Mouse (Mus musculus) lung, embryonic 14.5 days (tissue): ENCODE measurements around the gene Rbm48. TPM values are rescaled to one million over a fixed set of nuclear protein-coding genes. Genes with fewer than 3 reads are reported as not detected.

ENCODE experiments used
- ATAC-seq: fragments of 200-750 bp; cut with Nextera tagmentation; 2 replicates; pipeline ENCODE4 v1.8.0; 2017; ENCODE audit warnings: mild to moderate bottlenecking, moderate TSS enrichment, moderate library complexity; ENCODE audit not compliant: insufficient read depth
- DNase-seq: peaks from one replicate; pipeline ENCODE4 v3.0.0-alpha.2; 2015
- H3K27ac ChIP-seq: fragments of 300-500 bp; sonication (generic); 2 replicates; pipeline ENCODE4 v1.5.1; 2014; ENCODE audit warnings: low read depth, mild to moderate bottlenecking, moderate library complexity
- H3K27me3 ChIP-seq: fragments of 300-500 bp; sonication (generic); 2 replicates; pipeline ENCODE4 v1.6.1; 2014; ENCODE audit warnings: low read length, control low read depth; ENCODE audit not compliant: insufficient read depth
- H3K36me3 ChIP-seq: fragments of 300-500 bp; sonication (generic); 2 replicates; pipeline ENCODE4 v1.6.1; 2014; ENCODE audit warnings: control low read depth; ENCODE audit not compliant: insufficient read depth
- H3K4me1 ChIP-seq: fragments of 300-500 bp; sonication (generic); 2 replicates; pipeline ENCODE4 v1.6.1; 2014; ENCODE audit warnings: antibody characterized with exemption, control low read depth; ENCODE audit not compliant: insufficient read depth
- H3K4me2 ChIP-seq: fragments of 300-500 bp; sonication (generic); 2 replicates; pipeline ENCODE4 v1.6.1; 2014; ENCODE audit warnings: mild to moderate bottlenecking
- H3K4me3 ChIP-seq: fragments of 300-500 bp; sonication (generic); 2 replicates; pipeline ENCODE4 v1.5.1; 2014; ENCODE audit warnings: low read depth, low read length
- H3K9ac ChIP-seq: fragments of 300-500 bp; sonication (generic); 2 replicates; pipeline ENCODE4 v1.6.1; 2014
- H3K9me3 ChIP-seq: fragments of 300-500 bp; sonication (generic); 2 replicates; pipeline ENCODE4 v1.6.1; 2016; ENCODE audit warnings: low read depth, low read length, control low read depth
- CTCF ChIP-seq: IDR thresholded peaks from 2 replicates; pipeline ENCODE4 v1.5.1; 2016; ENCODE audit warnings: antibody characterized with exemption, low read depth
- WGBS: fragments of 180-500 bp; shearing (Covaris S2); extraction: QIAGEN DNeasy Blood & Tissue Kit; methylation state at CpG from one replicate; pipeline ENCODE4 v1.1.7; 2014; 5-methylcytosine and 5-hydroxymethylcytosine counted together
- polyA plus RNA-seq: library from polyadenylated mRNA; unstranded; fragments of >200 nt; fragmentation: Nextera tagmentation; extraction: Ambion mirVana; gene quantifications from 2 replicates; pipeline ENCODE4 v1.2.1, GENCODE M21; 2014

The Rbm48 gene
- 13.4 and 14.7 TPM in 2 replicates for polyA plus RNA-seq

- peak within 1 kb of the TSS; percentile 66 for H3K9ac ChIP-seq
- ATAC-seq (peak; percentile 88), DNase-seq (peak; percentile 87)
- peak; percentile 83 for TF ChIP-seq CTCF
- WGBS: under 1% methylated on average over 31 of the region's 31 CpGs
- peak within 1 kb of the TSS; percentile 74 for H3K4me2 ChIP-seq
- peak within 1 kb of the TSS; percentile 78 for H3K4me3 ChIP-seq
- no peaks in the 10 kb centered on the region for H3K27me3 ChIP-seq
- peaks cover 9% of the 10 kb centered on the region for H3K36me3 ChIP-seq
- H3K4me1 ChIP-seq: no peaks in the 10 kb centered on the region
- H3K9me3 ChIP-seq: no peaks in the 10 kb centered on the region
- H3K27ac ChIP-seq: peak within 1 kb of the TSS; percentile 33; the same call in 1 of the 2 replicates
Measured at GRCm38 (mm10) chr5:3596399-3596766, at the start of gene Rbm48. Gene Rbm48 (minus strand): TSS chr5:3596585.

GRCm38 (mm10) chr5:3645326-3645725 lies 48.9 kb upstream of the Rbm48 start:
- Histone ChIP-seq H3K9ac (0 out of 2 replicates have a peak overlapping the region, but pooled peaks have one; percentile 20), H3K36me3 (peaks cover 46% of the 10 kb centered on the region), H3K4me2 (0 out of 2 replicates have a peak overlapping the region, but pooled peaks have one; percentile 2), H3K27ac (no peak overlapping the region), H3K9me3 (no peaks in the 10 kb centered on the region), H3K27me3 (no peaks in the 10 kb centered on the region), H3K4me3 (no peak overlapping the region; the same call in 1 of the 2 replicates), H3K4me1 (no peaks in the 10 kb centered on the region)
- WGBS: 79% methylated on average over 6 of the region's 6 CpGs
- no peak for DNase-seq
- TF ChIP-seq CTCF: no peak
- no peak for ATAC-seq

GRCm38 (mm10) chr5:3644621-3645020 lies 48.2 kb upstream of the Rbm48 start:
- ATAC-seq (no peak), DNase-seq (no peak)
- no peak overlapping the region for H3K27ac ChIP-seq
- H3K4me2 ChIP-seq: no peak overlapping the region
- TF ChIP-seq CTCF: no peak
- H3K9ac ChIP-seq: no peak overlapping the region
- H3K9me3 ChIP-seq: no peaks in the 10 kb centered on the region
- 91% methylated on average over 6 of the region's 6 CpGs for whole genome bisulfite sequencing
- H3K27me3 ChIP-seq: no peaks in the 10 kb centered on the region
- H3K4me3 ChIP-seq: no peak overlapping the region
- H3K36me3 ChIP-seq: peaks cover 50% of the 10 kb centered on the region
- no peaks in the 10 kb centered on the region for H3K4me1 ChIP-seq

GRCm38 (mm10) chr5:3635286-3635685 lies 38.9 kb upstream of the Rbm48 start:
- H3K4me2 ChIP-seq: no peak overlapping the region
- no peak for TF ChIP-seq CTCF
- no peak overlapping the region for H3K27ac ChIP-seq
- no peak for ATAC-seq
- H3K4me3 ChIP-seq: no peak overlapping the region
- H3K27me3 ChIP-seq: no peaks in the 10 kb centered on the region
- WGBS: 73% methylated on average over 8 of the region's 8 CpGs
- no peak for DNase-seq
- H3K9ac ChIP-seq: no peak overlapping the region
- H3K4me1 ChIP-seq: no peaks in the 10 kb centered on the region
- H3K36me3 ChIP-seq: peaks cover 23% of the 10 kb centered on the region; the same call in 1 of the 2 replicates
- H3K9me3 ChIP-seq: no peaks in the 10 kb centered on the region

DNA sequence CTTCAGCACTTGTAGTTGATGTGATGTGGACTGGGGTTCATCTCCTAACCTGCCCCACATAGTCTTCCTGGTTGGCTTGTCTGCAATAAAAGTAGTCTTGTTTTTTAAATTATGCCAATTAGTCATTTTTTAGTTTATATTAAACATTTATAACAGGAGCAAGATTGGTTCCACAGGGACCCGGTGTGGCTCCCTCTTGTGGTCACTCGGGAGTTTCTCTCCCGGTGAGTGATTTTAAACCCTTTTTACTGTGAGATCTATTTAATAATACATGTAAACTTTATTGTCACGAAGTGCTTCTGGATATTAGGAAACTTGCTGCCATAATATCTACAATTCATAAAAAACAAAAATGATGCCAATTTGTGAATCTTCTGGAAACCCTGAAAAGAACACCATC lies 37.6 kb upstream of the Rbm48 start:
- WGBS: 71% methylated on average over 4 of the region's 4 CpGs
- Histone ChIP-seq H3K9ac (no peak overlapping the region), H3K36me3 (peaks cover 24% of the 10 kb centered on the region; the same call in 1 of the 2 replicates), H3K27me3 (no peaks in the 10 kb centered on the region), H3K27ac (no peak overlapping the region), H3K4me3 (no peak overlapping the region), H3K4me2 (no peak overlapping the region), H3K9me3 (no peaks in the 10 kb centered on the region), H3K4me1 (no peaks in the 10 kb centered on the region)
- ATAC-seq (no peak), DNase-seq (peak; percentile 31)
- peak; percentile 33; the same call in 1 of the 2 replicates for TF ChIP-seq CTCF

- H3K27me3 ChIP-seq: no peaks in the 10 kb centered on the region
- no peaks in the 10 kb centered on the region for H3K4me1 ChIP-seq
- DNase-seq (no peak), ATAC-seq (no peak)
- no peak overlapping the region for H3K9ac ChIP-seq
- peaks cover 24% of the 10 kb centered on the region; the same call in 1 of the 2 replicates for H3K36me3 ChIP-seq
- H3K4me3 ChIP-seq: no peak overlapping the region
- no peak overlapping the region for H3K4me2 ChIP-seq
- 95% methylated on average over 13 of the region's 13 CpGs for WGBS
- H3K27ac ChIP-seq: no peak overlapping the region
- H3K9me3 ChIP-seq: no peaks in the 10 kb centered on the region
- no peak for TF ChIP-seq CTCF
Measured at GRCm38 (mm10) chr5:3633315-3633714, 36.9 kb upstream of the Rbm48 start.

GRCm38 (mm10) chr5:3632285-3632684 lies 35.9 kb upstream of the Rbm48 start:
- Histone ChIP-seq H3K27me3 (no peaks in the 10 kb centered on the region), H3K27ac (no peak overlapping the region), H3K4me3 (no peak overlapping the region), H3K4me2 (no peak overlapping the region), H3K36me3 (peaks cover 22% of the 10 kb centered on the region; the same call in 1 of the 2 replicates), H3K4me1 (no peaks in the 10 kb centered on the region), H3K9ac (no peak overlapping the region), H3K9me3 (no peaks in the 10 kb centered on the region)
- WGBS: 76% methylated on average over 5 of the region's 5 CpGs
- TF ChIP-seq CTCF: no peak
- DNase-seq: no peak
- ATAC-seq: no peak
